Mouse (Mus musculus): Measurements from ENCODE around the gene Pex19.

Gene Pex19

GRCm38 (mm10) chr1:172133535-172133934, 7.0 kb downstream of the Pex19 start:
- DNase-seq (ENCODE audit: low read depth) = no peak

GRCm38 (mm10) chr1:172134072-172134471, 7.5 kb downstream of the Pex19 start:
- DNase-seq (ENCODE audit: low read depth) = no peak

GRCm38 (mm10) chr1:172140160-172140559, 13.6 kb downstream of the Pex19 start:
- DNase-seq (ENCODE audit: low read depth) = no peak

GRCm38 (mm10) chr1:172140825-172141224, 14.3 kb downstream of the Pex19 start:
- DNase-seq (ENCODE audit: low read depth) = no peak

- DNase-seq (ENCODE audit: low read depth) = no peak
These were observed 15.0 kb downstream of the Pex19 start for GRCm38 (mm10) chr1:172141529-172141928.

GRCm38 (mm10) chr1:172143570-172143969, 17.0 kb downstream of the Pex19 start:
- DNase-seq (ENCODE audit: low read depth) = peak; percentile 71

- peak; percentile 96 for DNase-seq (ENCODE audit: low read depth)
These were observed 21.3 kb downstream of the Pex19 start, which contains the start of gene Dcaf8 for GRCm38 (mm10) chr1:172147835-172148278. Dcaf8 (plus strand) TSS chr1:172148084.

- peak; percentile 66 for DNase-seq (ENCODE audit: low read depth)
These were observed 21.9 kb downstream of the Pex19 start for GRCm38 (mm10) chr1:172148279-172148954.

- peak; percentile 18 for DNase-seq (ENCODE audit: low read depth)
These were observed 22.6 kb downstream of the Pex19 start for GRCm38 (mm10) chr1:172148955-172149815.

GRCm38 (mm10) chr1:172154536-172154935, 28.0 kb downstream of the Pex19 start:
- no peak for DNase-seq (ENCODE audit: low read depth)

- DNase-seq (ENCODE audit: low read depth) = no peak
These were observed 29.0 kb downstream of the Pex19 start for GRCm38 (mm10) chr1:172155518-172155917.

GRCm38 (mm10) chr1:172159970-172160369, 33.4 kb downstream of the Pex19 start:
- no peak for DNase-seq (ENCODE audit: low read depth)

- no peak for DNase-seq (ENCODE audit: low read depth)
These were observed 34.0 kb downstream of the Pex19 start for GRCm38 (mm10) chr1:172160508-172160907.

GRCm38 (mm10) chr1:172162009-172162408, 35.5 kb downstream of the Pex19 start:
- DNase-seq (ENCODE audit: low read depth) = peak; percentile 13

- no peak for DNase-seq (ENCODE audit: low read depth)
These were observed 36.4 kb downstream of the Pex19 start for GRCm38 (mm10) chr1:172162959-172163358.

- no peak for DNase-seq (ENCODE audit: low read depth)
These were observed 41.4 kb downstream of the Pex19 start for GRCm38 (mm10) chr1:172167911-172168310.

- DNase-seq (ENCODE audit: low read depth) = no peak
These were observed 43.3 kb downstream of the Pex19 start for GRCm38 (mm10) chr1:172169809-172170208.

- no peak for DNase-seq (ENCODE audit: low read depth)
These were observed 45.8 kb downstream of the Pex19 start for GRCm38 (mm10) chr1:172172381-172172780.

GRCm38 (mm10) chr1:172173181-172173580, 46.6 kb downstream of the Pex19 start:
- no peak for DNase-seq (ENCODE audit: low read depth)

- no peak for DNase-seq (ENCODE audit: low read depth)
These were observed 51.2 kb downstream of the Pex19 start for GRCm38 (mm10) chr1:172177791-172178190.

GRCm38 (mm10) chr1:172179102-172179501, 52.5 kb downstream of the Pex19 start:
- no peak for DNase-seq (ENCODE audit: low read depth)

- DNase-seq (ENCODE audit: low read depth) = no peak
These were observed 54.3 kb downstream of the Pex19 start for GRCm38 (mm10) chr1:172180881-172181280.

GRCm38 (mm10) chr1:172181777-172182176, 55.2 kb downstream of the Pex19 start:
- no peak for DNase-seq (ENCODE audit: low read depth)

Measured in c-Kit-positive CD71-negative TER-119-negative erythroid progenitor cells, embryonic 14.5 days (primary cell).